Mouse (Mus musculus) ES-Bruce4 (cell line): ENCODE data around the gene B4galnt2.

Experiments used
- CTCF ChIP-seq: IDR thresholded peaks from one replicate; pipeline ENCODE4 v1.8.1; 2011; ENCODE audit warnings: low read depth, low read length
- POLR2A ChIP-seq: IDR thresholded peaks from one replicate; pipeline ENCODE4 v1.8.1; 2011; ENCODE audit warnings: low read length; ENCODE audit not compliant: insufficient read depth

- TF ChIP-seq POLR2A, result no peak
- no peak for TF ChIP-seq CTCF
Measured at GRCm38 (mm10) chr11:95850898-95851297, 63.8 kb downstream of the B4galnt2 start.
